Mouse (Mus musculus): Measurements from ENCODE around the gene Knl1. TPM values are rescaled to one million over a fixed set of nuclear protein-coding genes. Genes with fewer than 3 reads are reported as not detected.

Gene Knl1
- total and polyA plus RNA-seq, 3 experiments, result 14.1 to 183 (median 85.0) TPM

- peak; percentile 94 for ATAC-seq (ENCODE audit: extremely low read depth, insufficient number of reproducible peaks, low FRiP score, poor library complexity, severe bottlenecking)
Observed at GRCm38 (mm10) chr2:119034656-119035396, 12.1 kb upstream of the Knl1 start, which contains the start of gene Rpusd2. TSS of gene Rpusd2 (plus strand) at chr2:119034790.

GRCm38 (mm10) chr2:119035397-119035745 lies 11.5 kb upstream of the Knl1 start:
- Histone ChIP-seq H3K4me1 (ENCODE audit: insufficient read depth, low read depth, low read length) (peaks cover 49% of the 10 kb centered on the region), H3K4me3 (ENCODE audit: low read depth, low read length) (peak overlapping the region; percentile 97), H3K36me3 (replicated peaks) (peaks cover 36% of the 10 kb centered on the region), H3K27me3 (ENCODE audit: insufficient read depth, low read length) (no peaks in the 10 kb centered on the region), H3K9me3 (replicated peaks) (no peaks in the 10 kb centered on the region)
- TF ChIP-seq TAL1 (conservative IDR thresholded peaks at IDR 0.05; ENCODE audit: low read depth, low read length), result no peak
- TF ChIP-seq GATA2 (IDR thresholded peaks at IDR 0.05; ENCODE audit: borderline replicate concordance, low read depth, low read length), result no peak
- TF ChIP-seq POLR2AphosphoS5 (IDR thresholded peaks at IDR 0.05; ENCODE audit: insufficient replicate concordance, low read depth, low read length), result no peak
- no peak for TF ChIP-seq GATA1 (IDR thresholded peaks at IDR 0.05; ENCODE audit: borderline replicate concordance, low read length)
- no peak for TF ChIP-seq CTCF (IDR thresholded peaks at IDR 0.05; ENCODE audit: low read depth, low read length)
- DNase-seq (ENCODE audit: low spot score), result no peak
- no peak for ATAC-seq (ENCODE audit: extremely low read depth, insufficient number of reproducible peaks, low FRiP score, poor library complexity, severe bottlenecking)

More at GRCm38 (mm10) chr2:119034656-119035396, 12.1 kb upstream of the Knl1 start, which contains the start of gene Rpusd2:
- H3K9me3 ChIP-seq (replicated peaks), result no peaks in the 10 kb centered on the region
- no peaks in the 10 kb centered on the region for H3K27me3 ChIP-seq (ENCODE audit: insufficient read depth, low read length)
- peak; percentile 97 for DNase-seq (ENCODE audit: low spot score)
- peaks cover 32% of the 10 kb centered on the region for H3K36me3 ChIP-seq (replicated peaks)
- TF ChIP-seq POLR2AphosphoS5 (IDR thresholded peaks at IDR 0.05; ENCODE audit: insufficient replicate concordance, low read depth, low read length) (no peak), GATA2 (IDR thresholded peaks at IDR 0.05; ENCODE audit: borderline replicate concordance, low read depth, low read length) (no peak), TAL1 (conservative IDR thresholded peaks at IDR 0.05; ENCODE audit: low read depth, low read length) (no peak), GATA1 (IDR thresholded peaks at IDR 0.05; ENCODE audit: borderline replicate concordance, low read length) (no peak), CTCF (IDR thresholded peaks at IDR 0.05; ENCODE audit: low read depth, low read length) (no peak)
- H3K4me1 ChIP-seq (ENCODE audit: insufficient read depth, low read depth, low read length), result peaks cover 46% of the 10 kb centered on the region
- peak within 1 kb of the TSS; percentile 97 for H3K4me3 ChIP-seq (ENCODE audit: low read depth, low read length)

GRCm38 (mm10) chr2:119040882-119041281 lies 6.0 kb upstream of the Knl1 start:
- Histone ChIP-seq H3K4me1 (ENCODE audit: insufficient read depth, low read depth, low read length) (peaks cover 41% of the 10 kb centered on the region), H3K4me3 (ENCODE audit: low read depth, low read length) (no peak overlapping the region), H3K36me3 (replicated peaks) (peaks cover 65% of the 10 kb centered on the region), H3K9me3 (replicated peaks) (no peaks in the 10 kb centered on the region), H3K27me3 (ENCODE audit: insufficient read depth, low read length) (no peaks in the 10 kb centered on the region)
- TF ChIP-seq CTCF (IDR thresholded peaks at IDR 0.05; ENCODE audit: low read depth, low read length), result no peak
- TF ChIP-seq TAL1 (conservative IDR thresholded peaks at IDR 0.05; ENCODE audit: low read depth, low read length), result no peak
- TF ChIP-seq POLR2AphosphoS5 (IDR thresholded peaks at IDR 0.05; ENCODE audit: insufficient replicate concordance, low read depth, low read length), result no peak
- no peak for TF ChIP-seq GATA2 (IDR thresholded peaks at IDR 0.05; ENCODE audit: borderline replicate concordance, low read depth, low read length)
- TF ChIP-seq GATA1 (IDR thresholded peaks at IDR 0.05; ENCODE audit: borderline replicate concordance, low read length), result no peak
- ATAC-seq (ENCODE audit: extremely low read depth, insufficient number of reproducible peaks, low FRiP score, poor library complexity, severe bottlenecking), result no peak
- DNase-seq (ENCODE audit: low spot score), result peak; percentile 22

GRCm38 (mm10) chr2:119045163-119045562 lies 1.8 kb upstream of the Knl1 start:
- peaks cover 30% of the 10 kb centered on the region for H3K36me3 ChIP-seq (replicated peaks)
- TF ChIP-seq POLR2AphosphoS5 (IDR thresholded peaks at IDR 0.05; ENCODE audit: insufficient replicate concordance, low read depth, low read length) (no peak), GATA2 (IDR thresholded peaks at IDR 0.05; ENCODE audit: borderline replicate concordance, low read depth, low read length) (no peak), CTCF (IDR thresholded peaks at IDR 0.05; ENCODE audit: low read depth, low read length) (no peak), TAL1 (conservative IDR thresholded peaks at IDR 0.05; ENCODE audit: low read depth, low read length) (no peak), GATA1 (IDR thresholded peaks at IDR 0.05; ENCODE audit: borderline replicate concordance, low read length) (no peak)
- no peaks in the 10 kb centered on the region for H3K27me3 ChIP-seq (ENCODE audit: insufficient read depth, low read length)
- peaks cover 21% of the 10 kb centered on the region for H3K4me1 ChIP-seq (ENCODE audit: insufficient read depth, low read depth, low read length)
- no peaks in the 10 kb centered on the region for H3K9me3 ChIP-seq (replicated peaks)
- no peak for DNase-seq (ENCODE audit: low spot score)
- no peak for ATAC-seq (ENCODE audit: extremely low read depth, insufficient number of reproducible peaks, low FRiP score, poor library complexity, severe bottlenecking)
- H3K4me3 ChIP-seq (ENCODE audit: low read depth, low read length), result no peak overlapping the region

- H3K27me3 ChIP-seq (ENCODE audit: insufficient read depth, low read length), result no peaks in the 10 kb centered on the region
- H3K4me3 ChIP-seq (ENCODE audit: low read depth, low read length), result peak overlapping the region; percentile 93
- H3K4me1 ChIP-seq (ENCODE audit: insufficient read depth, low read depth, low read length), result peaks cover 35% of the 10 kb centered on the region
- DNase-seq (ENCODE audit: low spot score) (no peak), ATAC-seq (ENCODE audit: extremely low read depth, insufficient number of reproducible peaks, low FRiP score, poor library complexity, severe bottlenecking) (peak; percentile 43; the same call in 1 of the 2 replicates)
- peaks cover 31% of the 10 kb centered on the region for H3K36me3 ChIP-seq (replicated peaks)
- no peaks in the 10 kb centered on the region for H3K9me3 ChIP-seq (replicated peaks)
- no peak for TF ChIP-seq CTCF (IDR thresholded peaks at IDR 0.05; ENCODE audit: low read depth, low read length)
- no peak for TF ChIP-seq GATA2 (IDR thresholded peaks at IDR 0.05; ENCODE audit: borderline replicate concordance, low read depth, low read length)
- TF ChIP-seq TAL1 (conservative IDR thresholded peaks at IDR 0.05; ENCODE audit: low read depth, low read length), result peak; percentile 47; the same call in 1 of the 2 replicates
Observed at GRCm38 (mm10) chr2:119047849-119048248, 930 bp downstream of the Knl1 start.

- TF ChIP-seq GATA2 (IDR thresholded peaks at IDR 0.05; ENCODE audit: borderline replicate concordance, low read depth, low read length) (no peak), TAL1 (conservative IDR thresholded peaks at IDR 0.05; ENCODE audit: low read depth, low read length) (no peak), POLR2AphosphoS5 (IDR thresholded peaks at IDR 0.05; ENCODE audit: insufficient replicate concordance, low read depth, low read length) (no peak), CTCF (IDR thresholded peaks at IDR 0.05; ENCODE audit: low read depth, low read length) (no peak), GATA1 (IDR thresholded peaks at IDR 0.05; ENCODE audit: borderline replicate concordance, low read length) (no peak)
Observed at GRCm38 (mm10) chr2:119050132-119050650, 3.3 kb downstream of the Knl1 start.

More at GRCm38 (mm10) chr2:119050132-119050650, 3.3 kb downstream of the Knl1 start:
- Histone ChIP-seq H3K27me3 (ENCODE audit: insufficient read depth, low read length) (no peaks in the 10 kb centered on the region), H3K9me3 (replicated peaks) (no peaks in the 10 kb centered on the region), H3K4me1 (ENCODE audit: insufficient read depth, low read depth, low read length) (peaks cover 33% of the 10 kb centered on the region), H3K36me3 (replicated peaks) (peaks cover 29% of the 10 kb centered on the region), H3K4me3 (ENCODE audit: low read depth, low read length) (no peak overlapping the region)
- DNase-seq (ENCODE audit: low spot score) (no peak), ATAC-seq (ENCODE audit: extremely low read depth, insufficient number of reproducible peaks, low FRiP score, poor library complexity, severe bottlenecking) (no peak)

Measured in G1E (cell line).